Mouse (Mus musculus): ENCODE data around the gene Ccdc170. TPM values are rescaled to one million over a fixed set of nuclear protein-coding genes. Genes with fewer than 3 reads are reported as not detected.

The Ccdc170 gene
- total RNA-seq, 2 experiments from 2014 or later: 0.67 to 1.0 TPM

GRCm38 (mm10) chr10:4520394-4521102 is 38.2 kb downstream of the Ccdc170 start:
- no peak for DNase-seq (ENCODE audit: low spot score in 2 of 2)

- no peak for DNase-seq (ENCODE audit: low spot score in 2 of 2)
Observed at GRCm38 (mm10) chr10:4522116-4522515, 39.8 kb downstream of the Ccdc170 start.

- DNase-seq (ENCODE audit: low spot score in 2 of 2): no peak
Observed at GRCm38 (mm10) chr10:4523078-4523477, 40.8 kb downstream of the Ccdc170 start.

- DNase-seq (ENCODE audit: low spot score in 2 of 2): no peak
Observed at GRCm38 (mm10) chr10:4528043-4528442, 45.7 kb downstream of the Ccdc170 start.

- DNase-seq (ENCODE audit: low spot score in 2 of 2): no peak
Observed at GRCm38 (mm10) chr10:4530638-4531235, 48.4 kb downstream of the Ccdc170 start.

- no peak for DNase-seq (ENCODE audit: low spot score in 2 of 2)
Observed at GRCm38 (mm10) chr10:4531933-4532332, 49.6 kb downstream of the Ccdc170 start.

GRCm38 (mm10) chr10:4532731-4533130 is 50.4 kb downstream of the Ccdc170 start:
- DNase-seq (ENCODE audit: low spot score in 2 of 2): no peak

GRCm38 (mm10) chr10:4533873-4534272 is 51.6 kb downstream of the Ccdc170 start:
- DNase-seq (ENCODE audit: low spot score in 2 of 2): no peak

GRCm38 (mm10) chr10:4545550-4545949 is 63.2 kb downstream of the Ccdc170 start:
- DNase-seq (ENCODE audit: low spot score in 2 of 2): peak in 1 of 2 experiments; percentile 5

GRCm38 (mm10) chr10:4553442-4554119 is 71.3 kb downstream of the Ccdc170 start:
- no peak for DNase-seq (ENCODE audit: low spot score in 2 of 2)

GRCm38 (mm10) chr10:4556842-4557377 is 74.6 kb downstream of the Ccdc170 start:
- no peak for DNase-seq (ENCODE audit: low spot score in 2 of 2)

GRCm38 (mm10) chr10:4559132-4559531 is 76.8 kb downstream of the Ccdc170 start:
- no peak for DNase-seq (ENCODE audit: low spot score in 2 of 2)

GRCm38 (mm10) chr10:4565148-4565547 is 82.8 kb downstream of the Ccdc170 start:
- no peak for DNase-seq (ENCODE audit: low spot score in 2 of 2)

- DNase-seq (ENCODE audit: low spot score in 2 of 2): no peak
Observed at GRCm38 (mm10) chr10:4570778-4571177, 88.5 kb downstream of the Ccdc170 start.

GRCm38 (mm10) chr10:4571304-4571703 is 89.0 kb downstream of the Ccdc170 start:
- DNase-seq (ENCODE audit: low spot score in 2 of 2): no peak

GRCm38 (mm10) chr10:4581905-4582304 is 99.6 kb downstream of the Ccdc170 start:
- DNase-seq (ENCODE audit: low spot score in 2 of 2): no peak

GRCm38 (mm10) chr10:4586691-4587090 is 104.4 kb downstream of the Ccdc170 start:
- no peak for DNase-seq (ENCODE audit: low spot score in 2 of 2)

- no peak for DNase-seq (ENCODE audit: low spot score in 2 of 2)
Observed at GRCm38 (mm10) chr10:4589576-4589975, 107.3 kb downstream of the Ccdc170 start.

GRCm38 (mm10) chr10:4590956-4591355 is 108.7 kb downstream of the Ccdc170 start:
- no peak for DNase-seq (ENCODE audit: low spot score in 2 of 2)

- no peak for DNase-seq (ENCODE audit: low spot score in 2 of 2)
Observed at GRCm38 (mm10) chr10:4593828-4594227, 111.5 kb downstream of the Ccdc170 start.

- DNase-seq (ENCODE audit: low spot score in 2 of 2): no peak
Observed at GRCm38 (mm10) chr10:4597211-4597610, 114.9 kb downstream of the Ccdc170 start.

- DNase-seq (ENCODE audit: low spot score in 2 of 2): peak in 1 of 2 experiments; percentile 69
Observed at GRCm38 (mm10) chr10:4598244-4598842, 116.0 kb downstream of the Ccdc170 start.
